Mouse (Mus musculus) monocyte, adult 59 days (primary cell): Measurements from ENCODE around the gene Dcdc2b. TPM values are rescaled to one million over a fixed set of nuclear protein-coding genes. Genes with fewer than 3 reads are reported as not detected.

Experiments
- total RNA-seq, 2 experiments: library from RNA; stranded (reverse); gene quantifications; one replicate each; pipeline ENCODE4 v1.2.4; 2023

Gene Dcdc2b
- total RNA-seq, result 1 to 10 TPM in 1 of 2 experiments, not detected in 1; 1.9 TPM

GRCm38 (mm10) chr4:129614093-129614492 is at the start of gene Dcdc2b:
Dcdc2b (minus strand) TSS chr4:129614257.

DNA sequence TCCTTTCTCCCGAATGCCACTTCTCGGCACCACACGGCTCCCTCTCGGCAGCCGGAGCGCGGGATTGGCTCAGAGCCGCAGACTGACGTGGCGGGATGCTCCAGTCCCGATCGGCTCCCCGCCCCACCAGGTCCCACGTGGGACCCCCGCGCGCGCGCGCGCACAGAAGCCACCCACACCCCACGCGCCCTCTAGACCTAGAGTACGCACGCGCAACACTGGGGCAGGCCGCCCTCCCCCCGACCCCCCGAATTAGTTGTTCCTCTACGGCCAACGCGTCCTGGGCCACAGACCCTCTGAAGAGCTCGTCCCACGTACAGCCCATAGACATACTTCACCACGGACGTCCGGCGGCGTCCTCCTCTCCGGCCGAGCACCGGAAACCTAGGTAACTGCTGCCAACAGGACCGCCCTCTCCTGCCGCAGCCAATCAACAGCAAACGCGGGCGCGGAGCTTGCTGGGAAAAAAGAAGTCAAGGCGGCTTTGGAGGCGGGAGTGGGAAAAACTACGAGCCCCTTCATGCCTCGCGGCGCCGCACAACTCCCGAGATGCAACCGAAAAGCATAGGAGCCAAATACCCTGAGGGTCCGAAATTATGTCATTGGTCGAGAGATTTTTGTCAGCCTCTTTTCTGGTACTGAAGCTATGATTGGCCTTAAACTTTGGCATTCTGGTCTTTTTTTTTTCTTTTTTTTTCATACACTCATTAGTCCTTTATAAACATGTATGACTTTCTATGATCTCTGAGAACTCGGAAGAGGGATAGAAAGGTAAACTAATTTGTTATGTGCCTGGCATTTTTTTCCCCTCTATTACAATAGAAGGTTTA is 26.8 kb upstream of the Dcdc2b start, which contains the start of gene Txlna:
Gene Txlna, minus strand, starts transcription at position 428 of the 830 bp plus-strand sequence.

GRCm38 (mm10) chr4:129623681-129624091 is 9.6 kb upstream of the Dcdc2b start, which contains the start of gene Ccdc28b:
Ccdc28b (minus strand) TSS chr4:129623947.

GRCm38 (mm10) chr4:129618786-129619691 is 5.0 kb upstream of the Dcdc2b start, which contains the start of gene Iqcc:
Iqcc (minus strand) TSS chr4:129619099.

DNA sequence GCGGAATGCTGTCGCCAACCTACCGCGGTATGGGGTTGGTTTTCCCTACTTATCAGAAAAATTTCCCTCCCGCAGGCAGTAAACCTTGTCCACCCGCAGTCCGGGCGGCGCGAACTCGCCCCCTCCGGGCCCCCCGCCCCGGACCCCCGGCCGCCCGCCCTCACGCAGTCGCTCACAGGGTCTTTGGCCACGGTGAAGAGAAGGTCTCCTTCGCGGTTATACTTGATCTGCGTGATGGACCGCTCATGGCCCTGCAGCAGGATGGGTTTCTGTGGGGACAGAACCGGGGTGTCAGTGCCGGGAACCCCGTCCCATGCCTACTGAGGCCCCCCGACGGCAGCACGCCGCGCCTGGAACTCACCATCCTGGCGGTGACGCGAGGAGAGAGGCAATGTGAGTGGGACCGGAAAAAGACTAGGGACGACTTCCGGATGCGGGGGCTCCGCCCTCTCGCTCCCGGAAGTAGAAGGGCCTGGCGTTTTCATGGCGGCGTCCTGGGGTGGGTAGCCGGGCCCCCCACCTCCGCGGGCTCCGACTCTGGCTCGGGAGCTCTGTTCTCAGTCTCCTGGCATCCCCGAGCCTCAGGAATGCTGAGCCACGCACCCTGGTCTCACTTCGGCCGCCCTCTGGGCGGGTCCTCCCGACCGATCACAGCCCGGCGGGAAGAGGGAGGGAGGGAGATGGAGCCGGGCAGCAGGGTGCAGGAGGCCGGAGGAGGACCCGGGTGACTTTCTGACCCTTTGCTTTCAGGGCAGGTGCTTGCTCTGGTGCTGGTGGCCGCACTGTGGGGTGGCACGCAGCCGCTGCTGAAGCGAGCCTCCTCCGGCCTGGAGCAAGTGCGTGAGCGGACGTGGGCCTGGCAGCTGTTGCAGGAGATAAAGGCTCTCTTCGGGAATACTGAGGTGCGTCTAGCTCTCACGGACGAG is 13.6 kb downstream of the Dcdc2b start, which contains the start of the genes Eif3i and Tmem234:
Gene Eif3i, minus strand, starts transcription at position 416 of the 926 bp plus-strand sequence.
Gene Tmem234, plus strand, starts transcription at position 436 of the 926 bp plus-strand sequence.

GRCm38 (mm10) chr4:129578466-129578865 is 35.6 kb downstream of the Dcdc2b start, which contains the start of gene Fam167b:
Fam167b (minus strand) TSS chr4:129578549.

DNA sequence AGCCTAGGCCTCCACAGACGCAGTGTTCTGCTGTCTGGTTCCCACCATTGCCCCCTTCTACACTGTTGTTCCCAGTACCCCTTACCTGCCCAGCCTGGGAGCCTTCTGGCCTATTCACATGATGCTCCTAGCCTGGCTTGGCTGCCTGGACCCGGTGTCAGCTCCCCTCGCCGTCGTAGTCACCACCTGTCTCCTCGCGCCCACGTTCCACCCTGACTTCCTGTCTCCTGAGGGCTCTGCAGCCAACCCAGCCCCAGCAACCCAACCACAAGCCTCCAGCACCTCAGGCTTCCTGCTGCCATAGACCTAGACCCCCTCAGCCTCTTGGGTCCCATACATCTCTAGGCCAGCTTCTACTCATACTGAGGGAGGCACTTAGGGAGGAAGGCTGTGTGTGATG is 40.6 kb downstream of the Dcdc2b start, which contains the start of gene Lck:
Gene Lck, minus strand, starts transcription at position 212 of the 400 bp plus-strand sequence.

Other genes with a start within 250 kb of the Dcdc2b start
- gene Zbtb8a, start 236.1 kb downstream of the Dcdc2b start, total RNA-seq, result 1 to 10 TPM; 1.2 TPM
- gene Zbtb8b, start 173.4 kb downstream of the Dcdc2b start, total RNA-seq, result not detected
- gene Bsdc1, start 152.7 kb downstream of the Dcdc2b start, total RNA-seq, result 100 to 1,000 TPM in 1 of 2 experiments, 10 to 100 TPM in 1; 92.2 to 105 TPM
- not detected for gene Tssk3, start 123.2 kb downstream of the Dcdc2b start, total RNA-seq
- 1 to 10 TPM in 1 of 2 experiments, not detected in 1; 1.0 TPM for gene Fam229a, start 123.1 kb downstream of the Dcdc2b start, total RNA-seq
- 10 to 100 TPM; 64.6 to 74.8 TPM for gene Marcksl1, start 100.7 kb downstream of the Dcdc2b start, total RNA-seq
- 10 to 100 TPM; 61.0 to 61.9 TPM for gene Hdac1, start 71.5 kb downstream of the Dcdc2b start, total RNA-seq
- 1 to 10 TPM; 2.2 to 2.5 TPM for gene Lck, start 40.6 kb downstream of the Dcdc2b start, total RNA-seq
- not detected for gene Fam167b, start 35.7 kb downstream of the Dcdc2b start, total RNA-seq
- 100 to 1,000 TPM; 108 TPM for gene Eif3i, start 13.6 kb downstream of the Dcdc2b start, total RNA-seq
- 100 to 1,000 TPM; 109 to 116 TPM for gene Tmem234, start 13.6 kb downstream of the Dcdc2b start, total RNA-seq
- gene Iqcc, start 4.8 kb upstream of the Dcdc2b start, total RNA-seq, result 1 to 10 TPM; 8.2 to 8.8 TPM
- 10 to 100 TPM; 50.2 to 66.5 TPM for gene Ccdc28b, start 9.7 kb upstream of the Dcdc2b start, total RNA-seq
- gene Txlna, start 26.8 kb upstream of the Dcdc2b start, total RNA-seq, result 10 to 100 TPM; 52.9 to 65.8 TPM
- gene Kpna6, start 58.5 kb upstream of the Dcdc2b start, total RNA-seq, result 10 to 100 TPM; 33.9 to 35.2 TPM
- gene Tmem39b, start 82.6 kb upstream of the Dcdc2b start, total RNA-seq, result 10 to 100 TPM; 11.5 to 18.2 TPM
- gene Khdrbs1, start 128.0 kb upstream of the Dcdc2b start, total RNA-seq, result 10 to 100 TPM; 94.5 to 97.5 TPM
- 100 to 1,000 TPM; 332 to 393 TPM for gene Ptp4a2, start 197.0 kb upstream of the Dcdc2b start, total RNA-seq